Mouse (Mus musculus): ENCODE data around the gene Pakap. TPM values are rescaled to one million over a fixed set of nuclear protein-coding genes. Genes with fewer than 3 reads are reported as not detected.

Gene Pakap
- polyA plus RNA-seq, 1 experiment from 2014 or later: 10.5 TPM

DNA sequence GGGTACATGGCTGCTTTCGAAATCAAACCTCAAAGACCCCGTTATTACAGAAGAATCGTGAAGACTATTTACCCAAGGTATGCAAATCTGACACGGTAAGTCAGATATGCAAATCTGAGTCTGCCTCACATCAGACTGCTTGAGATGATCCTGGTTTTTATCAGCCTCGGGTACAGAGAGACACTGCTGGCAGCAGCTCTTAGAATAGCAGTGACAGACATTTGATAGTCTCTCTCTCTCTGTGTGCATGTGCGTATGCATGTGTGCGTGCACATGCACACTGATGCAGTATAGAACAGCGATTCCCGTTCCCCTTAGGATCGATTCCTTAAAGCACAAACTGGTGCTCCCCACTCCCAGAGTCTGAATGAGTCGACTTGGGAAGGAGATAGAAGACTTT, 8.1 kb downstream of the Pakap start:
- no peaks in the 10 kb centered on the region for H3K36me3 ChIP-seq
- WGBS: 84% methylated on average over 11 of the region's 11 CpGs
- H3K9me3 ChIP-seq: no peaks in the 10 kb centered on the region
- no peaks in the 10 kb centered on the region for H3K27me3 ChIP-seq
- H3K4me3 ChIP-seq: no peak overlapping the region
- no peak overlapping the region for H3K9ac ChIP-seq
- H3K4me1 ChIP-seq (replicated peaks): no peaks in the 10 kb centered on the region
- H3K4me2 ChIP-seq: no peak overlapping the region
- no peak overlapping the region for H3K27ac ChIP-seq (replicated peaks)
- ATAC-seq (ENCODE audit: low FRiP score, low read depth): no peak

DNA sequence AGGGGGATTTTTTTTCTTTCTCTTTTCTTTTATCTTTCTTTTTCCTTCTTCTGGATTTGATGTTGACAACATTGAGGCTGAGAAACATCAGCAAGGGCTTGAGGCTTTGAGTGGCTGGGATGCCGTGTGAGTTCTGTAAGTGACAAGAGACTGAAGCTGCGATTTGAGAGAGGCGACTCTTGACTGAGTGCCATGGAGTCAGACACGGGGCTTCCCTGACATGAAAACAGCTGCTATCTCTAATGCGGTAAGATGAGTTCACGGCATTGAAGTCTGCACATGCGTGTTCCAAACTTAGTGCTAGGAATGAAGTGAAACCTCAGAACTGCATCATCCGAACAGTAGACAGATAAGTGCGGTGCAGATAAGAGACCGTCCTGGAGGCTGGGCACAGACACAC, 11.7 kb downstream of the Pakap start:
- Histone ChIP-seq H3K36me3 (no peaks in the 10 kb centered on the region), H3K4me1 (replicated peaks) (no peaks in the 10 kb centered on the region), H3K9ac (no peak overlapping the region), H3K9me3 (no peaks in the 10 kb centered on the region), H3K27ac (replicated peaks) (no peak overlapping the region), H3K4me3 (no peak overlapping the region), H3K4me2 (no peak overlapping the region), H3K27me3 (no peaks in the 10 kb centered on the region)
- no peak for ATAC-seq (ENCODE audit: low FRiP score, low read depth)
- 91% methylated on average over 10 of the region's 10 CpGs for WGBS

DNA sequence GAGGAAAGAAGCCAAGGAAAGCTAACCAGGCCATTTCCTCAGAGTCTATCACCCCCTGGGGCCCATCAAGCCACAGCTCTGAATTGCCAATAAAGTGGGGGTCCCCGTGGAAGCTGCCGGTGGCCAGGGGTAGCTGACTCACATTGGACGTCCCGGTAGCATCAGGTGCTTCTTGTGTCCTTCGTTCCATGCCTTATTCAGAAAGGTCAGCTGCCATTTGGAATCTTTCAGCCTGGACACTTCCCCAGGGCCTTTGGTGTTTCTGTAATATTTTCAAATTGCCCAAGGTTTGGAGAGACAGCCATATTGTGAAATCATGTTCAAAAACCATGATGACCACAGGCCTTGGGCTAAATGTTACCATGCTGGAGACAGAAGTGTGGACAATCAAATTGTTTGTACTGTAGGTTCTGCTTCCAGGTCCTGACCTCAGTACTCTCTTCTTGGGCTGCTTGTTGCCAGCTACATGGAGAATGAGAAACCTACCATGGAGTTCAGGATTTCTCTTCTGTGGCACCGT, 17.4 kb downstream of the Pakap start:
- Histone ChIP-seq H3K9ac (no peak overlapping the region), H3K27ac (replicated peaks) (no peak overlapping the region), H3K36me3 (no peaks in the 10 kb centered on the region), H3K4me2 (no peak overlapping the region), H3K4me1 (replicated peaks) (no peaks in the 10 kb centered on the region), H3K9me3 (no peaks in the 10 kb centered on the region), H3K27me3 (no peaks in the 10 kb centered on the region), H3K4me3 (no peak overlapping the region)
- ATAC-seq (ENCODE audit: low FRiP score, low read depth): no peak
- 86% methylated on average over 6 of the region's 6 CpGs for WGBS

DNA sequence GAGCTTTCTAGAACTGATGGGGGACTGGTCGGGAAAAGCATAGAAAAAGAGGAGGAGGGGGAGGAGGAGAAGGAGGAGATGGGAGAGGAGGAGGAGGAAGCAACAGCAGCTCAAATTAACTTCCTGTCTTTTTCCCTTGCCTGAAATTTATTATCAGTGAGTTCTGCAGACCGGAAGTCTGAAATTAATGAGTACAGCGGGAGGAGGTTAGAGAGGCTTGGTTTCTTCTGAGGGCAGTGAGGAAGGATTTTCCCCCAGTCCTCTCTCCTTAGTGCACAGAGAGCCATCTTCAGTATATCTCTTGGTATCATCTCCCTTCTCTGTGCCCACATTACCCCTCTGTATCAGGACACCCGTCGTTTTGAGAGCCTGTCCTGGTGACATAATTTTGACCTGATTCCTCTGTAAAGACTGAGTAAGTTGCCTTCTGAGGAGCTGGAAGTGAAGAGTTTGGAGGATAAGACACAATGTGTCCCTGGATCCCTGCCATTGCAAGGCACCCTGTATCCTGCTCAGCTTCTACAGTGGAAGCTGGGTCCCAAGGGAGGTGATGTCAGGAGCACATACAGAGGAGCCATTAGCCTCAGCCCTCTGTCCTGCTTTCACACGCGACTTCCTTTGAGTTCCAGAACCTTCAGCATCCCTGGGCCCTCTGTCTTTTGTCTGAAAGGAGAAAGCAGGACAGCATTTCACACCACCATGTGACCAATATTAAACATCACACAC, 19.1 kb downstream of the Pakap start:
- WGBS: 86% methylated on average over 7 of the region's 7 CpGs

DNA sequence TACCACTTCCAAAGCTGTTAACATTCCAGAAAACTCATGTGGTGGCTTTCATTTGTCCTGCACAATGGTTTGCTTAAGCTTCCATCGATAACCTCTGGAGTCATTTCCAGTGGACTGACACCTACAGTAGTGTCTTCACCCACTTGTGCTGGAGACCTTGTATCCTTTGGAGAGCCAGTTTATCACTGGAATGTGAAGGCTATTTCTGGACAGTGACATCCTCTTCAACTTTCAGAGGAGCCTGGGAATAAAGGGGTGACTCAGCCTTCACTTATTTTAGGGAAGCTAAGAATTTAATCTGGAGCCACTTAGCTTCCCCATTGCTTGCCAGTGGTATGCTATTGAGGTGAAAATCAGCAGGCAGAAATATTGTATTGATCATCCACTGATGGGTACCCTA, 20.4 kb downstream of the Pakap start:
- ATAC-seq (ENCODE audit: low FRiP score, low read depth): no peak
- 94% methylated on average over 1 of the region's 1 CpGs for WGBS

More for the DNA sequence above, 19.1 kb downstream of the Pakap start:
- ATAC-seq (ENCODE audit: low FRiP score, low read depth): no peak
- H3K4me2 ChIP-seq: no peak overlapping the region
- no peak overlapping the region for H3K4me3 ChIP-seq
- H3K36me3 ChIP-seq: no peaks in the 10 kb centered on the region
- no peak overlapping the region for H3K9ac ChIP-seq
- no peaks in the 10 kb centered on the region for H3K27me3 ChIP-seq
- no peaks in the 10 kb centered on the region for H3K4me1 ChIP-seq (replicated peaks)
- H3K9me3 ChIP-seq: no peaks in the 10 kb centered on the region
- H3K27ac ChIP-seq (replicated peaks): no peak overlapping the region

DNA sequence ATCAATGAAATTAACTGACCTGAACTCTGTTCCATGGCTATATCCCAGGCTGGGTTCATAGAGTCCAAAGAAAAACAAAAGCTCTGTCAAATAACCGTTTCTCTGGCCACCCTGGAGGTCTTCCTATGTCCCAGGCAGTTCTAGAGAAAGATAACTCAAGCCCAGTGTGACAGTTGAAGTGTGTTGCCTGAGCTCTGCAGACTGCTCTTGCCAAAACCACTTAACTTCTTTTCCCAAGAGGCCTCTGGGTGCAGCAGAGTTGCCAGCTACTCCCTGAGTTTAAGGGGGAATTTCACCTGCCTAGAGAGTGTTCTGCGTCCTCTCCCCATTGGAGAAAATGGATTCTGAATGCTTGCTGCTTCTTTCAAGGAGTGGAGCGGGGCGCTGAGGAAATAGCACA, 24.8 kb downstream of the Pakap start:
- Histone ChIP-seq H3K4me3 (no peak overlapping the region), H3K4me1 (replicated peaks) (no peaks in the 10 kb centered on the region), H3K36me3 (no peaks in the 10 kb centered on the region), H3K4me2 (no peak overlapping the region), H3K27ac (replicated peaks) (no peak overlapping the region), H3K27me3 (no peaks in the 10 kb centered on the region), H3K9me3 (no peaks in the 10 kb centered on the region), H3K9ac (no peak overlapping the region)
- 74% methylated on average over 4 of the region's 4 CpGs for WGBS
- no peak for ATAC-seq (ENCODE audit: low FRiP score, low read depth)

More for the DNA sequence above, 20.4 kb downstream of the Pakap start:
- Histone ChIP-seq H3K27me3 (no peaks in the 10 kb centered on the region), H3K4me1 (replicated peaks) (no peaks in the 10 kb centered on the region), H3K9ac (no peak overlapping the region), H3K36me3 (no peaks in the 10 kb centered on the region), H3K27ac (replicated peaks) (no peak overlapping the region), H3K4me2 (no peak overlapping the region), H3K4me3 (no peak overlapping the region), H3K9me3 (no peaks in the 10 kb centered on the region)

DNA sequence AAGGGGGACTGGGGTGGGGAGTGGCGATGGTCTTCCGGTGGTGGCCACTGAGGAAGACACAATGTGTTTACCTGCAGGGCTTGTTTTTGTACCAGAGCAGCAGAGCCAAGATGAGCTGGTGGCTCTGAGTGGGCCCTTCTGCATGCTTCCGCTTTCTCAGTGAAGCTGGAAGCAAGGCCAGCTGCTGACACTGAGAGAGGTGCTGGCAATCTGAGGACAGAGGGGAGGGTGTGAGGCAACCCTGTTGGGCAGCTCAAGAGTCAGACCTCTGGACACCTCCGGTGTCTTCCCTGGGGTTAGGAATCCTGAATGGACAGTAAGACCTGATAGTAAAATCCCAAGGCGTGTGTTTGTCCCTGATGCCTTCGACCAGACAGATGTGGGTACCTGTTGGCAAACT, 32.0 kb downstream of the Pakap start:
- 93% methylated on average over 6 of the region's 6 CpGs for WGBS
- H3K9ac ChIP-seq: no peak overlapping the region
- no peak for ATAC-seq (ENCODE audit: low FRiP score, low read depth)
- no peaks in the 10 kb centered on the region for H3K4me1 ChIP-seq (replicated peaks)
- no peak overlapping the region for H3K4me2 ChIP-seq
- no peaks in the 10 kb centered on the region for H3K9me3 ChIP-seq
- H3K27ac ChIP-seq (replicated peaks): no peak overlapping the region
- no peaks in the 10 kb centered on the region for H3K27me3 ChIP-seq
- H3K36me3 ChIP-seq: no peaks in the 10 kb centered on the region
- no peak overlapping the region for H3K4me3 ChIP-seq

DNA sequence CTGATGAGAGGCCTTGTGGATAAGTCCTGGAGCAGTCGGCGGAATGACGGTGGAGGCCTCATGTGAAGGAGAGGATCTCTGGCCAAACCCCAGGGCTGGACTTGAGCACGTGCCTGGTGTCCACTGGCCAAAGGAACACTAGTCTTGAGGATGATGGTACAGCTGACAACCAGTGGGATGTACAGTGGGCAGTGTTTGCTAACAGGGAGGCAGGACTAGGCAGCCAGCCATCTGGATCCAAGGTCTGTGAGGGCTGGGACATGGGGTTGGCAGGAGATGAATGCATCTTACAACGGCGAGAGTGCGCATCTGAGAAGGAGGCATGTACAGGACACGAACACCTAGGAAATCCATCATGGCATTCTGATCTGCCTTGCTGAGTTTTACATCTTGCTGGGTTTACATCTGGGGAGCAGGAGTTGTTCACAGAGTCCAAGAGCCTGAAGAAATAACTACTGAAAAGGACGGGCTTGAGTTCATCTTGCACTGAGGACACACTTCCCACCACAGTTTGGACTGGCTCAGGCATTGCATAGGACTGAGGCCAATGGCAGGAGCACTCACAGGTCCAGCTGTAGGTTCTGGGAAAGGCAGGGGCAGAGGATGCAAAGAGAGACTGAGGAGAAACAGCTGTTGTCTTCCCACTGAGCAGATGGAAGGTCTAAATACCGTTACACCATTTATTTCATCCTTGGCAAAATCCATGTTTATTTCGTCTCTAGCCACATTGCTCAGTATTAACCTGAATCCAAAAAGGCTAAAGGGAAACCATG, 32.9 kb downstream of the Pakap start:
- ATAC-seq (ENCODE audit: low FRiP score, low read depth): no peak
- Histone ChIP-seq H3K4me1 (replicated peaks) (no peaks in the 10 kb centered on the region), H3K27me3 (no peaks in the 10 kb centered on the region), H3K9me3 (no peaks in the 10 kb centered on the region), H3K4me2 (no peak overlapping the region), H3K4me3 (no peak overlapping the region), H3K9ac (no peak overlapping the region), H3K27ac (replicated peaks) (no peak overlapping the region), H3K36me3 (no peaks in the 10 kb centered on the region)
- WGBS: 85% methylated on average over 11 of the region's 11 CpGs

DNA sequence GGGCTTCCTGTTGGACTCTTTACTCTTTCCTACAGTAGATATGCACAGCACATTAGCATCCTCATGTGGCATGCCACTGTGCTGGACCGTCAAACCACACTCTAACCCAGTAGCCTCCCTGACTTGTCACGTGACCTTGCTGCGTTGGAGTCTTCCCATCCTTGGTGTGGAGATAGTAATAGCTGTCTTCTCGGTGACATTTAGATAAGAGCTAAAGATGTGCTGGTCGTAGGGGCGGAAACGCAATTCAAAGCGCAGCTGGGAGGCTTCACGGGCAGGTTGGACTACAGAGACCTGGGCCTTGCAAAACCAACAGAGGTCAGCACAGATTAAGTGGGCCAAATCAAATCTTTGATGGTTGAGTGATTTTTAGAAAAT, 33.5 kb downstream of the Pakap start:
- Histone ChIP-seq H3K4me1 (replicated peaks) (no peaks in the 10 kb centered on the region), H3K4me2 (no peak overlapping the region), H3K27ac (replicated peaks) (no peak overlapping the region), H3K4me3 (no peak overlapping the region), H3K36me3 (no peaks in the 10 kb centered on the region), H3K9me3 (no peaks in the 10 kb centered on the region), H3K27me3 (no peaks in the 10 kb centered on the region), H3K9ac (no peak overlapping the region)
- no peak for ATAC-seq (ENCODE audit: low FRiP score, low read depth)
- 79% methylated on average over 9 of the region's 9 CpGs for WGBS

DNA sequence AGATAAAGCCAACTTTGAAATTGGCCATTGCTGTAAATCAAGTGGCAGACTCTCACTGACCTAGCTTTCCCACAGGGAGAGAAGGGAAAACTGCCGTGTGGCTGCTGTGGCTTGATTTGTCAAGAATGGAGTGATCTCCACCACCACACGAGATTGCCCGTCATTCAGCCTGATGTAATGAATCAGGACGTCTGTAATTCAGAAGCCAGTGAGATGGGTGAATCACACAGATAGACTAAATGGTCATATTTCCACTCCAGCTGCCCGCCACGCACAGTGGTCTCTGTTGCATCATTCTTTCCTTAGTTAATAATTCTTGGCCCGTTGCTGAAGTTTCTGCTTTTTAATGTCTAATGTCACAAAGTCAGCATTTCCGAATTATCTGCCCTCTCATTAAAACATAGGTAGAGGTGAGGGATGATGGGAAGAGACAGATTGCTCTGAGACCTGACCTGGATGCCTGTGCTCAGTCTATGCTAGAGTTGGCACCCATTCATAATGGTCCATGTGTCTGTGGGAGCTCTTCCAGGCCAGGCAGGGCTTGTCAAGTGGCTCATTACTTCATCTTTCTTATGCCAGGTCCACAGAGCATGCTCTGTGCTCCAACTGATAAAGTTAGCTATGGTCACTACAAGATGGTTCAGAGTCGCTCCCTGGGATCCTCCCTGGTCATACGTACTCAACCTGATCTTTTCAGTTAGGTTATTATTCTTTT, 34.1 kb downstream of the Pakap start:
- H3K9me3 ChIP-seq: no peaks in the 10 kb centered on the region
- H3K36me3 ChIP-seq: no peaks in the 10 kb centered on the region
- H3K4me2 ChIP-seq: no peak overlapping the region
- WGBS: 82% methylated on average over 10 of the region's 10 CpGs
- H3K9ac ChIP-seq: no peak overlapping the region
- no peaks in the 10 kb centered on the region for H3K27me3 ChIP-seq
- no peak for ATAC-seq (ENCODE audit: low FRiP score, low read depth)
- no peak overlapping the region for H3K27ac ChIP-seq (replicated peaks)
- no peaks in the 10 kb centered on the region for H3K4me1 ChIP-seq (replicated peaks)
- H3K4me3 ChIP-seq: no peak overlapping the region

DNA sequence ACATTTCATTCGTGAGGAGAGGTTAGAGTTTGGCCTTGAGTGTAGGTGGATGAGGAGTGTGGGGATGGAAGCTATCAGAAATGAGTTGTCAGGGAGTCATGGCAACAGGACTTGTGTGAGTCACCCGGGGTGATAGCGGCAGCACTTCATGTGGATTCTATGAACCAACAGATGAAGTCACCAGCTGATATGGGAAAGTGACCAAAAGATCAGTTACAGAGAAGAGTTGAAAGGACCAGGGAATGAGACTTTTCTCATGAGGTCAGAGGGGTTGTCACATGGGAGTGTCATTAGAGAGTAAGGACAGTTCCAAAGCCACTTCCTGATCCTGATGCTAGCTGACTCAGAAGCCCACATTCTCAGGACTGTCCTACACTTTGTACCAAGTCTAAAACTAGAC, 38.3 kb downstream of the Pakap start:
- no peaks in the 10 kb centered on the region for H3K9me3 ChIP-seq
- H3K27ac ChIP-seq (replicated peaks): no peak overlapping the region
- no peak overlapping the region for H3K4me2 ChIP-seq
- no peaks in the 10 kb centered on the region for H3K4me1 ChIP-seq (replicated peaks)
- H3K36me3 ChIP-seq: no peaks in the 10 kb centered on the region
- no peak overlapping the region for H3K4me3 ChIP-seq
- no peak for ATAC-seq (ENCODE audit: low FRiP score, low read depth)
- H3K9ac ChIP-seq: no peak overlapping the region
- H3K27me3 ChIP-seq: no peaks in the 10 kb centered on the region
- 84% methylated on average over 3 of the region's 3 CpGs for WGBS
